Mouse (Mus musculus): ENCODE measurements around the gene Crygb. TPM values are rescaled to one million over a fixed set of nuclear protein-coding genes. Genes with fewer than 3 reads are reported as not detected.

The Crygb gene
- total and polyA plus RNA-seq, 3 experiments = not detected

Other genes starting within 250 kb of the Crygb start
- 1.7 and 1.8 TPM in 2 replicates for gene Plekhm3, start 125.5 kb downstream of the Crygb start, total RNA-seq (2012; rRNA removed)
- gene Plekhm3, start 125.5 kb downstream of the Crygb start, polyA plus RNA-seq (2012; ENCODE audit: insufficient read depth in 1 of 2, insufficient read length in 2 of 2, low read depth in 1 of 2, low replicate concordance in 2 of 2, missing spikeins in 1 of 2) = 1 to 10 TPM in 1 of 2 experiments, not detected in 1; 2.0 TPM
- gene Akr1cl, start 49.5 kb downstream of the Crygb start, total RNA-seq (2012; rRNA removed) = not detected in 2 replicates
- not detected for gene Akr1cl, start 49.5 kb downstream of the Crygb start, polyA plus RNA-seq (2012; ENCODE audit: insufficient read depth in 1 of 2, insufficient read length in 2 of 2, low read depth in 1 of 2, low replicate concordance in 2 of 2, missing spikeins in 1 of 2)
- not detected in 2 replicates for gene Cryge, start 31.1 kb downstream of the Crygb start, total RNA-seq (2012; rRNA removed)
- gene Cryge, start 31.1 kb downstream of the Crygb start, polyA plus RNA-seq (2012; ENCODE audit: insufficient read depth in 1 of 2, insufficient read length in 2 of 2, low read depth in 1 of 2, low replicate concordance in 2 of 2, missing spikeins in 1 of 2) = not detected
- not detected in 2 replicates for gene Crygd, start 18.8 kb downstream of the Crygb start, total RNA-seq (2012; rRNA removed)
- gene Crygd, start 18.8 kb downstream of the Crygb start, polyA plus RNA-seq (2012; ENCODE audit: insufficient read depth in 1 of 2, insufficient read length in 2 of 2, low read depth in 1 of 2, low replicate concordance in 2 of 2, missing spikeins in 1 of 2) = not detected
- not detected in 2 replicates for gene Crygc, start 8.6 kb downstream of the Crygb start, total RNA-seq (2012; rRNA removed)
- gene Crygc, start 8.6 kb downstream of the Crygb start, polyA plus RNA-seq (2012; ENCODE audit: insufficient read depth in 1 of 2, insufficient read length in 2 of 2, low read depth in 1 of 2, low replicate concordance in 2 of 2, missing spikeins in 1 of 2) = not detected
- not detected in 2 replicates for gene Cryga, start 21.1 kb upstream of the Crygb start, total RNA-seq (2012; rRNA removed)
- gene Cryga, start 21.1 kb upstream of the Crygb start, polyA plus RNA-seq (2012; ENCODE audit: insufficient read depth in 1 of 2, insufficient read length in 2 of 2, low read depth in 1 of 2, low replicate concordance in 2 of 2, missing spikeins in 1 of 2) = not detected
- not detected in 2 replicates for gene Gm28845, start 37.3 kb upstream of the Crygb start, total RNA-seq (2012; rRNA removed)
- gene Gm28845, start 37.3 kb upstream of the Crygb start, polyA plus RNA-seq (2012; ENCODE audit: insufficient read depth in 1 of 2, insufficient read length in 2 of 2, low read depth in 1 of 2, low replicate concordance in 2 of 2, missing spikeins in 1 of 2) = not detected
- not detected in 2 replicates for gene D630023F18Rik, start 40.9 kb upstream of the Crygb start, total RNA-seq (2012; rRNA removed)
- not detected for gene D630023F18Rik, start 40.9 kb upstream of the Crygb start, polyA plus RNA-seq (2012; ENCODE audit: insufficient read depth in 1 of 2, insufficient read length in 2 of 2, low read depth in 1 of 2, low replicate concordance in 2 of 2, missing spikeins in 1 of 2)
- 19.3 and 26.8 TPM in 2 replicates for gene Idh1, start 104.2 kb upstream of the Crygb start, total RNA-seq (2012; rRNA removed)
- gene Idh1, start 104.2 kb upstream of the Crygb start, polyA plus RNA-seq (2012; ENCODE audit: insufficient read depth in 1 of 2, insufficient read length in 2 of 2, low read depth in 1 of 2, low replicate concordance in 2 of 2, missing spikeins in 1 of 2) = 10 to 100 TPM in 1 of 2 experiments, not detected in 1; 26.7 TPM
- gene Pikfyve, start 104.4 kb upstream of the Crygb start, total RNA-seq (2012; rRNA removed) = 13.3 and 14.7 TPM in 2 replicates
- 10 to 100 TPM in 1 of 2 experiments, not detected in 1; 11.5 TPM for gene Pikfyve, start 104.4 kb upstream of the Crygb start, polyA plus RNA-seq (2012; ENCODE audit: insufficient read depth in 1 of 2, insufficient read length in 2 of 2, low read depth in 1 of 2, low replicate concordance in 2 of 2, missing spikeins in 1 of 2)
- not detected in 2 replicates for gene Pth2r, start 199.8 kb upstream of the Crygb start, total RNA-seq (2012; rRNA removed)
- gene Pth2r, start 199.8 kb upstream of the Crygb start, polyA plus RNA-seq (2012; ENCODE audit: insufficient read depth in 1 of 2, insufficient read length in 2 of 2, low read depth in 1 of 2, low replicate concordance in 2 of 2, missing spikeins in 1 of 2) = not detected